Mouse (Mus musculus) testis, adult 2 months (tissue): ENCODE measurements at regions not wholly inside any gene's neighbourhood (a gene's known extent, or its start where the extent isn't known, plus 50 kb on each side); places are given as distances from the start of the nearest gene placed in this dataset.

Source experiments
- H3K27ac ChIP-seq: fragments of 200-500 bp; 2 replicates; pipeline ENCODE4 v1.5.1; 2012; ENCODE audit warnings: low read depth, low read length; ENCODE audit not compliant: control insufficient read depth, insufficient read depth
- H3K27me3 ChIP-seq: fragments of 200-500 bp; 2 replicates; pipeline ENCODE4 v1.6.1; 2012; ENCODE audit warnings: mild to moderate bottlenecking, low read length, moderate library complexity; ENCODE audit not compliant: control insufficient read depth, insufficient read depth
- H3K36me3 ChIP-seq: fragments of 200-500 bp; 2 replicates; pipeline ENCODE4 v1.6.1; 2012; ENCODE audit warnings: mild to moderate bottlenecking, low read length; ENCODE audit not compliant: control insufficient read depth, insufficient read depth
- H3K4me1 ChIP-seq: fragments of 200-500 bp; 2 replicates; pipeline ENCODE4 v1.6.1; 2012; ENCODE audit warnings: low read length; ENCODE audit not compliant: control insufficient read depth, insufficient read depth
- H3K4me3 ChIP-seq: fragments of 200-500 bp; 2 replicates; pipeline ENCODE4 v1.5.1; 2012; ENCODE audit warnings: low read depth, mild to moderate bottlenecking, low read length, moderate library complexity, mixed read lengths; ENCODE audit not compliant: control insufficient read depth
- CTCF ChIP-seq: fragments of 200-500 bp; IDR thresholded peaks from 2 replicates; pipeline ENCODE4 v1.5.1; 2012; ENCODE audit warnings: low read depth, mild to moderate bottlenecking, inconsistent platforms, low read length, moderate library complexity; ENCODE audit not compliant: control insufficient read depth, insufficient read depth, insufficient replicate concordance
- POLR2A ChIP-seq: fragments of 200-500 bp; IDR thresholded peaks from 2 replicates; pipeline ENCODE4 v1.6.1; 2012; ENCODE audit warnings: low read depth, mild to moderate bottlenecking, inconsistent platforms, low read length, moderate library complexity; ENCODE audit not compliant: control insufficient read depth

GRCm38 (mm10) chr15:31961963-31962362 is 215.1 kb upstream of the Tas2r119 start:
- Histone ChIP-seq H3K36me3 (no peaks in the 10 kb centered on the region), H3K4me3 (no peak overlapping the region), H3K27ac (no peak overlapping the region), H3K27me3 (no peaks in the 10 kb centered on the region), H3K4me1 (no peaks in the 10 kb centered on the region)
- TF ChIP-seq POLR2A (no peak), CTCF (no peak)

GRCm38 (mm10) chr15:31964911-31965310 is 212.2 kb upstream of the Tas2r119 start:
- Histone ChIP-seq H3K36me3 (no peaks in the 10 kb centered on the region), H3K4me1 (no peaks in the 10 kb centered on the region), H3K27me3 (no peaks in the 10 kb centered on the region), H3K4me3 (no peak overlapping the region), H3K27ac (no peak overlapping the region)
- TF ChIP-seq CTCF = no peak
- TF ChIP-seq POLR2A = no peak

- no peaks in the 10 kb centered on the region for H3K36me3 ChIP-seq
- no peak overlapping the region for H3K4me3 ChIP-seq
- H3K27ac ChIP-seq = no peak overlapping the region
- H3K4me1 ChIP-seq = no peaks in the 10 kb centered on the region
- TF ChIP-seq POLR2A (no peak), CTCF (no peak)
- no peaks in the 10 kb centered on the region for H3K27me3 ChIP-seq
Observed at GRCm38 (mm10) chr15:31965542-31965941, 211.5 kb upstream of the Tas2r119 start.

DNA sequence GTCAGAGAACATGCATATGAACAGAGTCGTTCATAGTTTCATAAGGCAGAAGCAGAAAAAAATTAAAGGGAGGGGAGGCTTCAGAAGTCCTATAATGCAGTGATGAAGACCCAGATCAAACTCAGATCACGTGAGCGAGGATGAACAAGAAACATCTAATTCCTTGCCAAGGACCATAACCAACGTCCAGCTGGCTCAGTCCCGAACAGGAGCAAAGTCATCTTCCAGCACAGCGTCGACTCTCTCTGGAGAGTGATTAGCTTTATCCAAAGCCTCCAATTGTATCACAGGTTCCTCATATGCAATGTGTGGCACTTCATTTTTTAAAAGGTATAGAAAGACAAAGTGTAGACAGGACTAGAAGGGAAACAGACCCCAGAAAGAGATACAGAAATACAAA is 204.2 kb upstream of the Tas2r119 start:
- H3K4me1 ChIP-seq = no peaks in the 10 kb centered on the region

DNA sequence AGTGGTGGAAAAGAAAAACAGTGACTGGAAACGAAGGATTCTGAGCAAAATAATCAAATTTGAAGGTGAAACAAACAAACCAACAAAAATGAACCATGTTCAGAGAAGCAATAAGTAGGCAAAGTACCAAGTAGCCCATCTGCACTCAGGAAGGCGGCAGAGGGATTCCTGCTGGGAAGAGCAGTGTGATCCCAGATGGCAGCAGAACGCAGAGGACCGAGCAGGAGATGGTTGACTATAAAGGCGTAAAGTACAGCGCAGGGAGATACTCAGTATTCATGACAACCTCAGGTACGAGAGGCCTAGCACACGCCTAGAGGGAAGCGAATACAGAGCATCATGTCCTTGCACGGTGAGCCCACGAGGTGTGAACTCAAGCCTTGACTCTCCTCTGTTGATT is 203.2 kb upstream of the Tas2r119 start:
- H3K4me1 ChIP-seq = no peaks in the 10 kb centered on the region
- no peak for TF ChIP-seq POLR2A
- no peak for TF ChIP-seq CTCF
- no peaks in the 10 kb centered on the region for H3K27me3 ChIP-seq
- no peaks in the 10 kb centered on the region for H3K36me3 ChIP-seq
- no peak overlapping the region for H3K4me3 ChIP-seq
- no peak overlapping the region for H3K27ac ChIP-seq

More for the DNA sequence above, 204.2 kb upstream of the Tas2r119 start:
- Histone ChIP-seq H3K36me3 (no peaks in the 10 kb centered on the region), H3K4me3 (no peak overlapping the region), H3K27ac (no peak overlapping the region), H3K27me3 (no peaks in the 10 kb centered on the region)
- TF ChIP-seq CTCF (no peak), POLR2A (no peak)

- Histone ChIP-seq H3K4me3 (no peak overlapping the region), H3K4me1 (no peaks in the 10 kb centered on the region), H3K27ac (no peak overlapping the region), H3K27me3 (no peaks in the 10 kb centered on the region), H3K36me3 (no peaks in the 10 kb centered on the region)
- TF ChIP-seq CTCF = no peak
- no peak for TF ChIP-seq POLR2A
Observed at GRCm38 (mm10) chr15:31976461-31976860, 200.6 kb upstream of the Tas2r119 start.

- no peak for TF ChIP-seq POLR2A
- TF ChIP-seq CTCF = no peak
- no peaks in the 10 kb centered on the region for H3K27me3 ChIP-seq
Observed at GRCm38 (mm10) chr15:31977563-31977962, 199.5 kb upstream of the Tas2r119 start.

DNA sequence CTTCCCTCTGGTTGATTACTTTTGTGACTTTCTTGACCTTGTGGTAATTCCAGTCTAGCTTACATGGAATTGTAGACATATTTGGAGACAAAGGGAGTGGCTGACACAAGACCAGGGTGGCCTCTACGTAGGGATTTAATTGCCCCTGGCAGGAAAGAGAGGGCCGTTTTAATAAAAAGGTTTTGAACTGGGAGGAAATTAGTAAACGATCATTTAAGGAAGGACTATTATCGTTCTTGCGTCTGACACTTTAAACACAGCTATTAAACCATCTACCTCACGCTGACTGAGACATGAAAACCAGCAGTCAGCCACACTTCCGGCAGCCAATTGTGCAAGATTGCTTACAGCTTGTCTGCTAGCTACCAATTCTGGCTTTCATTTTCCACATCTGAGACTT is 197.1 kb upstream of the Tas2r119 start:
- no peaks in the 10 kb centered on the region for H3K27me3 ChIP-seq
- no peak overlapping the region for H3K27ac ChIP-seq
- H3K36me3 ChIP-seq = no peaks in the 10 kb centered on the region
- H3K4me3 ChIP-seq = no peak overlapping the region
- TF ChIP-seq POLR2A (no peak), CTCF (no peak)
- no peaks in the 10 kb centered on the region for H3K4me1 ChIP-seq

More at GRCm38 (mm10) chr15:31977563-31977962, 199.5 kb upstream of the Tas2r119 start:
- Histone ChIP-seq H3K27ac (no peak overlapping the region), H3K4me3 (no peak overlapping the region), H3K36me3 (no peaks in the 10 kb centered on the region), H3K4me1 (no peaks in the 10 kb centered on the region)

DNA sequence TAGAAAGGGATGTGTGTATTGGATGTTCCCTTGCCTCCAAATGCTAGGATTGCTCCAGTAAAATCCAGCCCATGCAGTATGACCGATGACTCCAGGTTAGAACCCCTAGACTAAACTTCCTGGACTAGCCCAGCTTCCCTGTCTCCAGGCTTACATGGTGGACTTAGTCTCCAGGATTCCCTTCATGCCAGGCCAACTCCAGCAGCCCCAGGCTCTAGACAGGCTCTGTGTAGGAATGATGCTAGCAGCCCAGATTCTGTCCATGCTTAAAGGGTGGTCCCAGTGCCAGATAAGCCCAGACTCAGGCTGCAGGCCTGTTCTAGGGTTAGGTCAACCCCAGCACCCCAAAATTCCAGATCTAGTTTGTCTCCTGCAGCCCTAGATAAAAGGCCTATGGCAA is 196.3 kb upstream of the Tas2r119 start:
- H3K27ac ChIP-seq = no peak overlapping the region
- H3K4me1 ChIP-seq = no peaks in the 10 kb centered on the region
- no peak for TF ChIP-seq CTCF
- TF ChIP-seq POLR2A = no peak
- H3K27me3 ChIP-seq = no peaks in the 10 kb centered on the region
- H3K4me3 ChIP-seq = no peak overlapping the region
- H3K36me3 ChIP-seq = no peaks in the 10 kb centered on the region
